Mouse (Mus musculus) monocyte, adult 2 months (primary cell): ENCODE results near the gene Tcte2.
"Not testable (repeated sequence)": the region's sequence is repeated elsewhere in the genome, so short reads cannot be mapped to it uniquely, and the experiment has no call there.

Experiments
- DNase-seq, 2 experiments: peaks; one replicate each; pipeline ENCODE4 v3.0.0; 2022; ENCODE audit warnings: low spot score in 2 of 2, low read depth in 1 of 2

The Tcte2 gene

DNA sequence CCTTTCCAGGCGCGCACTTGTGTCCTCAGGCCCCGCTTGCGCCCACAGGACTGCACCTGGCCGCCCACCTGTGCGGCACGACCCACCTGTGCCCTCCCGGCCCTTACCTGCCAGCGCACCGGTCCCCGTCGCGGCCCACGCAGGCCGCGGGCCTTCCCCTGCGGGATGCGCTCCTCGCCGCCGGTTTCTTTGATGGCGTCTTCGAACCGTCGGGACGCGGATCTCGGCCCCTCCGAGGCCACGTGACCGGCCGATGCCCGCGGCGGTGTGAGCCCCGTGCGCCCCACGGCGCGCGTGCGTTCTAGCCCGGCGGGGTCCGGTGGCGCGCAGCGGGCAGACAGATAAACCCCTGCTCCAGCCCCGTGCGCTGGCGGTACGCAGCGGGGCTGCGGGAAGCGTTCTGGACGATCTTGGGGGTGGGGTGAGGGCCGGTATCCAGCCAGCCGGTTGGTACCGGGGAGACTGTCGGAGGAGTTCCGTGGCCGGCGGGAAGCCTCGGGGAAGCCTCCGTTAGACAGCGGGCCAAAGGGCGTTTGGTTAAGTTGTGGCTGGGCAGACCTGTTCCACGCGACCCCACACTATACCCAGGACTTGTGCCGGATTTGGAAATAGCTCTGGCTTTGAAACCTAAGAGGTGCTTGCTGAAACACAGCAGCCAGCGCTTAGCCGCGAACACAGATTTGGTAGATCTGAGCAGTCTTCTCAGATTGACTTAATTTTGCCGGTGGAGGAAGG lies at the start of gene Tcte2:
TSS of gene Tcte2 (minus strand) at position 647 of the 735 bp plus-strand sequence.
- no peak for DNase-seq

DNA sequence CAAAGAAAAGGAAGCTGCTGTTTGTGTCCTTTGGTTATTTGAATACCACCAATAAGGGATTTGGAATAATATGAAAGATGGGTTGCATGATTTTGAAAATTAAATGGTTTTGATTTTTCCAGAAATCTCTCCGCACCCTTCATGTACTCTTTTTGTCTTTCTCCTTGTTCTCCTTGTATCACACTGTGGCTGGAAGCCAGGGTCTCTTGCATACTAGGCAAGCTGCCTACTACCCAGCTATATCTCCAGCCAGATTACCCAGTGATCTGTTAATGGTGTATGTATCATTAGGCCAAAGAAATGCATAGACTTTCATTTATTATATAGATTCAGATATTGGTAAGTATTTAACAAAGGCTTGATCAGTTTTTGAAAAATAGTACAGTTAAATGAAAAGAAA lies 44.4 kb upstream of the Tcte2 start:
- DNase-seq, result no peak

GRCm38 (mm10) chr17:13802836-13803408 lies 41.3 kb upstream of the Tcte2 start:
- DNase-seq, result no peak

DNA sequence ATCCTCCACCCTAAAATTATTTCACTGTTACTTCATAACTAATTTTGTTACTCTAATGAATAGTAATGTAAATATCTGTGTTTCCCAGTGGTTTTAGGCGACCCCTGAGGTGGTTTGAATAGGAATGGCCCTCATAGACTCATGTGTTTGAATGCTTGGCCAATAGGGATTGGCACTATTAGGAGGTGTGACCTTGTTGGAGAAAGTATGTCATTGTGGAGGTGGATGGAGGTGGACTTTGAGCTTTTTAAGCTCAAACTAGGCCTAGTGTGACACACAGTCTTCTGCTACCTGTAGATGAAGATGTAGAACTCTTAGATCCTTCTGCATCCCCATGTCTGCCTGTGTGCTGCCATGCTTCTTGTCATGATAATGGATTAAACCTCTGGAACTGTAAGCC lies 36.1 kb upstream of the Tcte2 start:
- DNase-seq, result no peak

GRCm38 (mm10) chr17:13790033-13790432 lies 28.4 kb upstream of the Tcte2 start:
- DNase-seq, result not testable (repeated sequence)

GRCm38 (mm10) chr17:13783469-13783868 lies 21.8 kb upstream of the Tcte2 start:
- no peak for DNase-seq

DNA sequence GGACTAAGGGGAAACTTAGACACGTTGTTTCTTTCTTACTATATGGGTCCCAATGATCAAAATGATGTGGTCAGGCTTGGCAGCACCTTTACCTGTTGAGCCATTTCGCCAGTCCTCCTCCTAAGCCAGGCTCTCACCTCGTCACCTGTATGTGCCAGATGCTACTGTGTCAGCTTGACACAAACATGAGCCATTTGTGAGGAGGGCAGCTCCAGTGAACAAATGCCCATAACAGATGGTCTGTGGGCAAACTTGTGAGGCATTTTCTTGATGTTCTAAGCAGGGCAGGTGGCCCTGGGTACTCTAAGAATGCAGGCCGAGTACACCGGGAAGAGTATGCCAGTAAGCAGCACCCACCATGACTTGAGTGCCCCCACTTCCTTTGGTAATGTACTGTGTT lies 20.3 kb upstream of the Tcte2 start:
- DNase-seq, result no peak

GRCm38 (mm10) chr17:13778865-13779264 lies 17.2 kb upstream of the Tcte2 start:
- DNase-seq, result no peak

DNA sequence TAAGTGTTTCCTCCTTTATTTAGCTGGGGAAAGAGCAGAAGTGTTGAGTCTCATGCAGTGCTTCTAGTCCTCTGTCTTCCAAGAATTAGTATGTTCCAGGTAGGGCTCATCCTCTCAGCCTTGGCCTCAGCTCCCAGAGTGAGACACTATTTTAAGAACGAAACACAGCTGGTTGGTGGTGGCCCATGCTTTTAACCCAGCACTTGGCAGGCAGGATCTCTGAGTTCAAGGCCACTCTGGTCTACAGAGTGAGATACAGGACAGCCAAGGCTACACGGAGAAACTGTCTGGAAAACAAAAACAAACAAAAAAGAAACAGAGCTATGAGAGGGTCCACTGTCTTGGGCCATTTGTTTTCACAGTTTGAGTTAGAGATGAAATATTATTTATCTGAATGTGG lies 16.1 kb upstream of the Tcte2 start:
- DNase-seq, result no peak

GRCm38 (mm10) chr17:13769256-13769655 lies 7.6 kb upstream of the Tcte2 start:
- no peak for DNase-seq

DNA sequence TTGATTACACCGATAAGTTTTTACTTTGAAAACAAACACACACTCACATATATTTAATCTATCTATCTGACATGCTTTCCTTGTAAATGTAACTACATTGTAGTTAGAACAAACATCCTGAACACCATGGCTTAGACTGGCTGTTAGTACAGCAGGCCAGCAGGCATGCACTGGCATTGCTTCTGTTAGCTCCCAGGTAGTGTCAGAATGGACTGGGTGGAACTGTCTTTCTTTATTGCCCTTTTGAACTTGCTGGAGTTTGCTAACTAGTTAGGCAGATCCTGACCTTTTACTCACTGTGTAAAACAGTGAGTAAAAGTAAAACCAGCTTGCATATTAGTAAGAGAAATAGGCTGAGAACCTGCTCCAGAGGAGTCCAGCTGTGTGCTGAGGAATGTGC lies 6.9 kb upstream of the Tcte2 start:
- DNase-seq, result no peak

DNA sequence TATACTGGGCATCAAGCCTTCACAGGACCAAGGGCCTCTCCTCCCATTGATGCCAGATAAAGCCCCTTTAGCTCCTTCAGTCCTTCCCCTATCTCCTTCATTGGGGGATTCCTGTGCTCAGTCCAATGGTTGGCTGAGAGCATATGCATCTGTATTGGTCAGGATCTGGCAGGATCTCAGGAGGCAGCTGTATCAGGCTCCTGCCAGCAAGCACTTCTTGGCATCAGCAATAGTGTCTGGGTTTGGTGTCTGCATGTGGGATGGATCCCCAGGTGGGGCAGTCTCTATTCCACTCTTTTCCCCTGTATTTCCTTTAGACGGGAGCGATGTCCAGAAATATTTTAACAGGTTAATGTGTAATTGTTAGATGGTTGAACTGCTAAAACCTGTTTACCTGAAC lies 3.3 kb upstream of the Tcte2 start:
- not testable (repeated sequence) for DNase-seq

GRCm38 (mm10) chr17:13763819-13764218 lies 2.2 kb upstream of the Tcte2 start:
- no peak for DNase-seq

DNA sequence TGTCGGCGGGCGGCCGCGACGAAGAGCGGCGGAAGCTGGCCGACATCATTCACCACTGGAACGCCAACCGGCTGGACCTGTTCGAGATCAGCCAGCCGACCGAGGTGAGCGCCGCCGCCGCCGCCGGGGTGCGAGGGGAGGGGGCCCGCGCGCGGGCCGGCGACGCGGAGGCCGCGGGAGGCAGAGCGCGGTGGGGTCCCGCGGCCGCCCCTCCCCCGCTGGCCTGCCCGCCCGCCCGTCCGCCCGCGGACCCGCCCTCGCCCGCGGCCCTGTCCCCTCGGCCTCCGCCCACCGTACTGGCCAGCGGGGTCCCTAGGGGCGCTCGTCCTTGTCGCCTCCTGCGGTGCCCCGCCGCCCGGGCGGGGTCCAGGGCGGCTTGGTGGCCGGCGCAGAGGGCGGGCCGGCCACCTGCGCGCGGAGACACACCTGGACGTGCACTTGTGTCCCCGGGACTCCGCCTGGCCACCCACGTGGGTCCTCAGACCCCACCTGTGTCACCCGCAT lies 898 bp downstream of the Tcte2 start:
- DNase-seq, result no peak

DNA sequence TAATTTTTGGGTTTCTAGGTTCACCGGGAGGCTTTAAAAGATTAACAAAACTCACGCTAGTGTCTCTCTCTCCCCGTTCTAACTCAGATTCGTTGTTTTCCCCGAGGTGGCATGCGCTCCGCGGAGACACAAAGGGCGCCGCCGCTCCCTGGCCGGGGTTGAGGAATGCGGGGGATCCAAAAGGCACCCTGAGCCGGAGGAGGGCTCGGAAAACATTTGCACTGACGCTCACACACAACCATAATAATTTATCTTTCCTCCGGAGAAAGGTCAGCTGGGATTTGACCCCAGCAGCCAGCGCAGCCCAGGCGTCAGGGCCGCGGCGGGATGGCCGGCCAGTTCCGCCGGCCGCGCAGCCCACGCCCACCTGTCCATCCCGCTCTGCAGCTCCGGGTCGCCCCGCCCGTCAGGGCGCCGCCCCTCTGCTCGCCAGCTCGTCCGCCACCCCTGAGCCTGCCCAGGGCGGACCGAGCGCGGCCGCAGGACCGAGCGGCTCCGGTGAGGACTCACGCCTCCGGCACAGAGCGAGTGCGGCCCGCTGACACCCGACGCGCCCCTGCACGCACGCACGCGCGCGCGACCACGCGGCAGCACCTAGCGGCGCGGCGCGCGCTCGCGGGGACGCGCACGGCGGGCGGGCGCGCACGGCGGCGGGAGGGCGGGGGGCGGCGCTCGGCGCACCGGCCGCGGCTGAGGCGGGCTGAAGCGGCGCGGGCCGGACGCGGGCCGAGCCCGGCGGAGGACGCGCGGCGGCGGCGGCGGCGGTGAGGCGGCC lies 1.6 kb downstream of the Tcte2 start, which contains the start of gene Afdn:
TSS of gene Afdn (plus strand) at position 687 of the 775 bp plus-strand sequence.
- DNase-seq, result no peak

DNA sequence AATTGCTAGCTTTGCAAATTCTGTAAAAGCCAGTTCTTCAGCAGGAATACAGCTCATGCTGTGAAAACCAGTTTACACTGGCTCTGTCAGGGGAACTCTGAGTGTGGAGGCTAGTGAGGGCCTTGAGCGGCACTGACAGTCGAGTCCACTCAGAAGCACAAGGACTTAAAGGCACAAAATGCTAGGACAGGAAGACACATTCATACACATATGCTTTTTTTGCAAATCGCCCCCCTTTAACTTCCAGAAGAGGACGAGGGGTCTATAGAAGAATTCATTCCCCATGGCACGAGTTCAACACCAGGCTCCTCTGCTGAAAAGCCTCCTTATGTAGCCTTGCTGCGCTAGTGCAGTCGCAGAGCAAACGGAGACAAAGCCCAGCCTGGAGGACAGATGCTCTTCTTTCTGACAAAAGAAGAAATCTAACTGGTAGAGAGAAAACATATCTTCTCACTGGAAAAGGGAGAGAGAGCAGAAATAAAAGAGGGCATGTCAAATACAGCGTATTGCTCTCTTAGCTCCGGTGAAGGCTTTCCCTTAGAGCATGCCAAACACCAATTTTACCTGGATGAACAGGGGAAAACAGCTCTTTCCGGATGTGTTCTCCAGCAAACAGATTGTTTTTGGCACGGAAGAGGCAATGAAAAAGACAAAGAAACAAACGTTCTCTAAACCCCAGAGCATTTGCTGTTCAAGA lies 2.3 kb downstream of the Tcte2 start:
- DNase-seq, result no peak

GRCm38 (mm10) chr17:13758586-13758985 lies 3.0 kb downstream of the Tcte2 start:
- no peak for DNase-seq

DNA sequence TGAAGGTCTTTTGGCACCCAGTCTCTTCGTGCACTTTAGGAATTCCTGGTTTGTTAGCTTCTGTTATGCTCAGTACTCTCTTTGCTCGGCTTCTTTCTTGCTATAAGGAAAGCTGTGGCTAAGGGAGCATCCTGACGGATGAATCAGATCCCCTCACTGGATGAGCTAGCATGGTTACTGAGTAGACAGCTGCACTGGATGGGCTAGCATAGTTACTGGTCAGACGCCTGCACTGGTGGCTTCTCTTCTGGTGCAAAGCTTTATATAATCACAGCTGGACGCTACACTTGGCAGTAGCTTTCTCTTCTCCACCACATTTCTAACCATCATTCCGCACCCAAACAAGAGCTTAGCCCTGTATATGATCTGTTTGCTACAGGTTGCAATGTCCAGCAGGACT lies 6.7 kb downstream of the Tcte2 start:
- no peak for DNase-seq

DNA sequence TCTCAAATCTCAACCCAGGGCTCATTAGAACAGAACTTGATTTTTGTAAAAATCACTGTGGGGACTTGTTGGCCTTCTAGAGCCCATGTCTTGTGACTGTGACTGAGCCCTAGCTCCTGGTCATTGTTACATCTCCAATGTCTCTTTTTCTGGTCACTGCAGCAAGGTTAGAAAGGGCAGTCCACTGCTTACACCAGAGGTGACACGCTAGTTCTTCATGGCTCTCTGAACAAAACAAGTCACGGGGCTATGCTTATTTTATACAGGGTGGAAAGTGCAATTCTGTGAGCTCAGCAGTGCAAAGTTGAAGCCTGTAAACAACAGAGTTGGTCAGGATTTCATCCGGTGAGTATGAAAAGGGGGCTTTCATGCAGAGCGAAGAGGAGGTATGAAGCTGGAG lies 7.7 kb downstream of the Tcte2 start:
- no peak for DNase-seq

DNA sequence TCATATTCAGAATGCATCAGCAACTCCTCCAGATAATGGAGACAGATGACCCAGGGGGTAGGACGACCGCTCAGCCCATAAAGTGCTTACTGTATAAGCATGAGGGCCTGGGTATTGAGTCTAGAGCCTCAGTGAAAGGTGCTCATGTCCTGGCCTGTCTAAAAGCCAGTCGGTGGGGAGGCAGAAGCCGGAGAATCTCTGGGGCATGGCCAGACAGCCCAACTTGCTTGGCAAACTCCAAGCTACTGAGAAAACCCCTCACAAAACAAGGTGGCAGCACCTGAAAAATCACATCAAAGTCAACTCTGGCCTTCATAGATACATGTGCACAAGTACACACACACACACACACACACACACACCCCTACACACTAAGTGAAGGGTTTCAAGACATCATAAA lies 12.6 kb downstream of the Tcte2 start:
- DNase-seq, result no peak

DNA sequence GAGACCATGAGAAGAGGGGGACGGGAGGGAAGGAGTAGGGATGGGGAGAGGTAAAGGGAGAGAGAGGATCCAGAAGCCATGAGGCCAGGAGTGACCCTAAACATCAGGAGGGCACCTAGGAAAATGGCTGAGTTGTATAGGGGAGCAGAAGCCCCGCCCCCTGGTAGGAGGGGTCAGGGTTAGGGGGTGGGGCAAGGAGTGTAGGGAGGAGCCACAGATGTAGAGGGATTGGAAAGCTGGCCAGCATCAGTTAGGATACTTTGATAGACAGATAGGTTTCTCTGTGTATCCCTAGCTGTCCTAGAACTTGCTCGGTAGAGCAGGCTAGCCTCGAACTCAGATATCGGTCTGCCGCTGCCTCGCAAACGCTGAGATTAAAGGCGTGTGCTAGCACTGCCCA lies 13.9 kb downstream of the Tcte2 start:
- DNase-seq, result no peak
